Mouse (Mus musculus) megakaryocyte, embryonic 14.5 days (primary cell): ENCODE measurements at regions not wholly inside any gene's neighbourhood (a gene's known extent, or its start where the extent isn't known, plus 50 kb on each side); places are given as distances from the start of the nearest gene placed in this dataset.

ENCODE experiments used
- H3K27me3 ChIP-seq: replicated peaks from 2 replicates; pipeline ENCODE3; 2012; ENCODE audit warnings: inconsistent platforms
- H3K36me3 ChIP-seq: replicated peaks from 2 replicates; pipeline ENCODE3; 2012; ENCODE audit warnings: low read length, inconsistent platforms, mixed read lengths
- H3K4me1 ChIP-seq: 2 replicates; pipeline ENCODE4 v1.6.1; 2012; ENCODE audit warnings: inconsistent platforms
- H3K4me3 ChIP-seq: replicated peaks from 2 replicates; pipeline ENCODE3; 2012; ENCODE audit warnings: moderate library complexity, mild to moderate bottlenecking, inconsistent platforms
- H3K9me3 ChIP-seq: 2 replicates; pipeline ENCODE4 v1.6.1; 2012; ENCODE audit warnings: inconsistent platforms
- FLI1 ChIP-seq: IDR thresholded peaks from 2 replicates; pipeline ENCODE4 v1.6.1; 2012; ENCODE audit warnings: low read length, inconsistent platforms, mixed read lengths
- GATA1 ChIP-seq: IDR thresholded peaks from 3 replicates; pipeline ENCODE4 v1.6.1; 2012; ENCODE audit warnings: mixed read lengths, low read length, inconsistent platforms, borderline replicate concordance

- TF ChIP-seq GATA1 (no peak), FLI1 (no peak)
- Histone ChIP-seq H3K4me3 (peak overlapping the region; percentile 54), H3K9me3 (no peaks in the 10 kb centered on the region), H3K36me3 (peaks cover 93% of the 10 kb centered on the region), H3K4me1 (peaks cover 94% of the 10 kb centered on the region), H3K27me3 (no peaks in the 10 kb centered on the region)
Measured at GRCm38 (mm10) chr7:121589088-121589605, 117.9 kb downstream of the Usp31 start.

- Histone ChIP-seq H3K4me1 (peaks cover 92% of the 10 kb centered on the region), H3K36me3 (peaks cover 97% of the 10 kb centered on the region), H3K9me3 (no peaks in the 10 kb centered on the region), H3K4me3 (no peak overlapping the region), H3K27me3 (no peaks in the 10 kb centered on the region)
- no peak for TF ChIP-seq GATA1
- TF ChIP-seq FLI1, result no peak
Measured at GRCm38 (mm10) chr7:121587713-121588112, 119.3 kb downstream of the Usp31 start.

- Histone ChIP-seq H3K4me3 (no peak overlapping the region), H3K27me3 (no peaks in the 10 kb centered on the region), H3K9me3 (no peaks in the 10 kb centered on the region), H3K4me1 (peaks cover 78% of the 10 kb centered on the region), H3K36me3 (peaks cover 97% of the 10 kb centered on the region)
- TF ChIP-seq FLI1, result no peak
Measured at GRCm38 (mm10) chr7:121585721-121586120, 121.3 kb downstream of the Usp31 start.

- H3K4me1 ChIP-seq, result peaks cover 45% of the 10 kb centered on the region
- no peak overlapping the region for H3K4me3 ChIP-seq
- H3K9me3 ChIP-seq, result no peaks in the 10 kb centered on the region
- no peak for TF ChIP-seq FLI1
- no peak for TF ChIP-seq GATA1
- H3K27me3 ChIP-seq, result no peaks in the 10 kb centered on the region
- peaks cover 67% of the 10 kb centered on the region for H3K36me3 ChIP-seq
Measured at GRCm38 (mm10) chr7:121579497-121579896, 127.6 kb downstream of the Usp31 start.

- Histone ChIP-seq H3K27me3 (peaks cover 5% of the 10 kb centered on the region), H3K36me3 (peaks cover 16% of the 10 kb centered on the region), H3K4me3 (no peak overlapping the region), H3K9me3 (no peaks in the 10 kb centered on the region), H3K4me1 (peaks cover 45% of the 10 kb centered on the region)
- TF ChIP-seq FLI1, result no peak
- TF ChIP-seq GATA1, result no peak
Measured at GRCm38 (mm10) chr7:121572681-121573335, 134.2 kb downstream of the Usp31 start.

GRCm38 (mm10) chr7:121571741-121572140 lies 135.3 kb downstream of the Usp31 start:
- H3K4me3 ChIP-seq, result no peak overlapping the region
- no peaks in the 10 kb centered on the region for H3K9me3 ChIP-seq
- TF ChIP-seq GATA1 (no peak), FLI1 (no peak)
- H3K36me3 ChIP-seq, result peaks cover 11% of the 10 kb centered on the region
- H3K4me1 ChIP-seq, result peaks cover 41% of the 10 kb centered on the region
- H3K27me3 ChIP-seq, result peaks cover 5% of the 10 kb centered on the region

- Histone ChIP-seq H3K4me3 (no peak overlapping the region), H3K36me3 (peaks cover 11% of the 10 kb centered on the region), H3K4me1 (peaks cover 39% of the 10 kb centered on the region), H3K27me3 (peaks cover 5% of the 10 kb centered on the region), H3K9me3 (no peaks in the 10 kb centered on the region)
- TF ChIP-seq GATA1, result no peak
- TF ChIP-seq FLI1, result no peak
Measured at GRCm38 (mm10) chr7:121571292-121571691, 135.8 kb downstream of the Usp31 start.

- TF ChIP-seq GATA1, result no peak
- no peak for TF ChIP-seq FLI1
- H3K9me3 ChIP-seq, result no peaks in the 10 kb centered on the region
- no peak overlapping the region for H3K4me3 ChIP-seq
- H3K4me1 ChIP-seq, result peaks cover 20% of the 10 kb centered on the region
- H3K36me3 ChIP-seq, result peaks cover 10% of the 10 kb centered on the region
- peaks cover 5% of the 10 kb centered on the region for H3K27me3 ChIP-seq
Measured at GRCm38 (mm10) chr7:121569248-121569647, 137.8 kb downstream of the Usp31 start.

- H3K4me1 ChIP-seq, result peaks cover 17% of the 10 kb centered on the region
- no peaks in the 10 kb centered on the region for H3K9me3 ChIP-seq
- H3K27me3 ChIP-seq, result peaks cover 4% of the 10 kb centered on the region
- H3K4me3 ChIP-seq, result no peak overlapping the region
- H3K36me3 ChIP-seq, result peaks cover 12% of the 10 kb centered on the region
- TF ChIP-seq FLI1, result no peak
- TF ChIP-seq GATA1, result no peak
Measured at GRCm38 (mm10) chr7:121568064-121568463, 139.0 kb downstream of the Usp31 start.

- no peak for TF ChIP-seq FLI1
- TF ChIP-seq GATA1, result no peak
- Histone ChIP-seq H3K4me3 (no peak overlapping the region), H3K4me1 (peaks cover 19% of the 10 kb centered on the region), H3K27me3 (no peaks in the 10 kb centered on the region), H3K36me3 (peaks cover 16% of the 10 kb centered on the region), H3K9me3 (no peaks in the 10 kb centered on the region)
Measured at GRCm38 (mm10) chr7:121563526-121563925, 143.5 kb downstream of the Usp31 start.

- Histone ChIP-seq H3K27me3 (peaks cover 2% of the 10 kb centered on the region), H3K4me1 (peaks cover 71% of the 10 kb centered on the region), H3K9me3 (no peaks in the 10 kb centered on the region), H3K4me3 (peak overlapping the region; percentile 44), H3K36me3 (peaks cover 9% of the 10 kb centered on the region)
- TF ChIP-seq FLI1 (no peak), GATA1 (no peak)
Measured at GRCm38 (mm10) chr7:121555420-121555819, 151.6 kb downstream of the Usp31 start.
